In genomic region chr4:145050518-145051208, GRCm38 (mm10) we compare ENCODE assay signal across 7 mouse cellular contexts.
DNase-seq lines count a peak whose midpoint lies in the region; ATAC-seq and TF ChIP-seq lines count a peak whose summit lies in the region.

No protein-coding gene starts in this region.

- peak; percentile 76 for ATAC-seq in embryonic facial prominence, embryonic 13.5 days (ENCODE audit: insufficient number of reproducible peaks, insufficient read depth, low FRiP score, low TSS enrichment, low read depth)
- peak; percentile 62 for ATAC-seq in neural tube, embryonic 12.5 days (ENCODE audit: low FRiP score, low read depth)

- H3K27me3 ChIP-seq in embryonic facial prominence, embryonic 13.5 days: no peaks in the 10 kb centered on the region
- H3K27me3 ChIP-seq in limb, embryonic 10.5 days (ENCODE audit: low read depth, poor library complexity, severe bottlenecking): no peaks in the 10 kb centered on the region
- H3K27me3 ChIP-seq in neural tube, embryonic 12.5 days (replicated peaks): no peaks in the 10 kb centered on the region

- no peak overlapping the region for H3K4me2 ChIP-seq in embryonic facial prominence, embryonic 13.5 days
- H3K4me2 ChIP-seq in neural tube, embryonic 12.5 days (replicated peaks): no peak overlapping the region

- H3K36me3 ChIP-seq in embryonic facial prominence, embryonic 13.5 days: peaks cover 38% of the 10 kb centered on the region
- H3K36me3 ChIP-seq in limb, embryonic 10.5 days: peaks cover 40% of the 10 kb centered on the region
- H3K36me3 ChIP-seq in neural tube, embryonic 12.5 days: peaks cover 30% of the 10 kb centered on the region

- WGBS in lung, adult 2 months: 44% methylated on average over 8 of the region's 8 CpGs
- 31% methylated on average over 8 of the region's 8 CpGs for WGBS in embryonic facial prominence, embryonic 13.5 days
- WGBS in limb, embryonic 10.5 days: 35% methylated on average over 8 of the region's 8 CpGs
- WGBS in neural tube, embryonic 12.5 days: 26% methylated on average over 8 of the region's 8 CpGs

- no peak for TF ChIP-seq POLR2A in lung, adult 2 months (IDR thresholded peaks at IDR 0.05; ENCODE audit: borderline replicate concordance, extremely low read depth, low read depth, low read length)

- H3K4me3 ChIP-seq in lung, adult 2 months (replicated peaks; ENCODE audit: extremely low read depth, low read depth, low read length): no peak overlapping the region
- H3K4me3 ChIP-seq in embryonic facial prominence, embryonic 13.5 days: no peak overlapping the region
- H3K4me3 ChIP-seq in limb, embryonic 10.5 days: no peak overlapping the region
- no peak overlapping the region for H3K4me3 ChIP-seq in neural tube, embryonic 12.5 days

- no peak for DNase-seq in lung, adult 2 months
- DNase-seq in lung, adult 18-20 months: no peak
- DNase-seq in limb, embryonic 10.5 days (ENCODE audit: low spot score): peak; percentile 49
- DNase-seq in cerebellum, adult 9-11 months: no peak
- no peak for DNase-seq in B cell, adult 2 months

- H3K9ac ChIP-seq in embryonic facial prominence, embryonic 13.5 days: no peak overlapping the region
- H3K9ac ChIP-seq in neural tube, embryonic 12.5 days: no peak overlapping the region

- peaks cover 5% of the 10 kb centered on the region for H3K4me1 ChIP-seq in lung, adult 2 months (ENCODE audit: control insufficient read depth, insufficient read depth, low read length)
- H3K4me1 ChIP-seq in embryonic facial prominence, embryonic 13.5 days: peaks cover 27% of the 10 kb centered on the region
- peaks cover 48% of the 10 kb centered on the region for H3K4me1 ChIP-seq in limb, embryonic 10.5 days
- H3K4me1 ChIP-seq in neural tube, embryonic 12.5 days: peaks cover 35% of the 10 kb centered on the region

- no peaks in the 10 kb centered on the region for H3K9me3 ChIP-seq in embryonic facial prominence, embryonic 13.5 days
- no peaks in the 10 kb centered on the region for H3K9me3 ChIP-seq in limb, embryonic 10.5 days (replicated peaks)
- H3K9me3 ChIP-seq in neural tube, embryonic 12.5 days: no peaks in the 10 kb centered on the region

- TF ChIP-seq CTCF in lung, adult 2 months (IDR thresholded peaks at IDR 0.05; ENCODE audit: insufficient read depth, low read length): 0 out of 2 replicates have a peak, but pooled peaks have one; percentile 12

- peak overlapping the region; percentile 75 for H3K27ac ChIP-seq in embryonic facial prominence, embryonic 13.5 days
- peak overlapping the region; percentile 84 for H3K27ac ChIP-seq in limb, embryonic 10.5 days
- H3K27ac ChIP-seq in neural tube, embryonic 12.5 days: no peak overlapping the region
